Mouse (Mus musculus): Measurements from ENCODE around the gene Agap2. TPM values are rescaled to one million over a fixed set of nuclear protein-coding genes. Genes with fewer than 3 reads are reported as not detected.
"Not testable (repeated sequence)": the region's sequence is repeated elsewhere in the genome, so short reads cannot be mapped to it uniquely, and the experiment has no call there.

Agap2 gene
- polyA plus RNA-seq, 1 experiment, result 5.2 TPM

DNA sequence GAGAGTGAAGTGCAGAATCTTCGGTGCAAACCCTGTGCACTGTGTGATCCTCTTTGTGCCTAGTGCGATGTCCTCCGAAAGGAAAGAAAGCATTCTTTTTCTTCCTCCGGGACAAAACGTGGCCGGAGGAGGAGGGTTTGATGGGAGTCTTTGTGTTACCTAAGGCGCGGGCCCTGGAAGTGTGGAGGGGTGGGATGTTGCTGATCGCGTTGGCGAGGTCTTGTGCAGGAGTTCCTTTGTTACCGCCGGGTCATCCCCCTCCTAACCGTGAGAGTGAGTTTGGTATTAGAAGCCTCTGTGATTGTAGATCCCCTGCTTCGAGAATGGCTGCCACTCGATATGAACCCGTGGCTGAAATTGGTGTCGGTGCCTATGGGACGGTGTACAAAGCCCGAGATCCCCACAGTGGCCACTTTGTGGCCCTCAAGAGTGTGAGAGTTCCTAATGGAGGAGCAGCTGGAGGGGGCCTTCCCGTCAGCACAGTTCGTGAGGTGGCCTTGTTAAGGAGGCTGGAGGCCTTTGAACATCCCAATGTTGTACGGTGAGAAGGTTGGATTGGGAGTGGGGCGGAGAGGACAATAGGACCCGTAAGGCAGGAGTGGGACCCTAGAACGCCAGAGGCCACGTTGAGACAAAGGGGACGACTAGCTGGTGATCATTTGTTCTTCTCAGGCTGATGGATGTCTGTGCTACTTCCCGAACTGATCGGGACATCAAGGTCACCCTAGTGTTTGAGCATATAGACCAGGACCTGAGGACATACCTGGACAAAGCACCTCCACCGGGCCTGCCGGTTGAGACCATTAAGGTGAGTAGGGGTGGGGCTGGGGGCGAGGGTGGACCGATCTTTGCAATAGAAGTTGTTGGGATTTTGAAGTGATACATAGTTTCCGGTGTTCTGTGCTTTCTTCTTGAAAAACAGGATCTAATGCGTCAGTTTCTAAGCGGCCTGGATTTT, 10.9 kb upstream of the Agap2 start:
- Histone ChIP-seq H3K4me1 (ENCODE audit: control insufficient read depth, insufficient read depth, low read length) (peaks cover 12% of the 10 kb centered on the region; the same call in 1 of the 2 replicates), H3K4me3 (replicated peaks; ENCODE audit: extremely low read depth, low read depth, low read length) (peak overlapping the region; percentile 84)
- DNase-seq, result peak; percentile 31
- TF ChIP-seq CTCF (IDR thresholded peaks at IDR 0.05; ENCODE audit: insufficient read depth, low read length) (no peak), POLR2A (IDR thresholded peaks at IDR 0.05; ENCODE audit: borderline replicate concordance, extremely low read depth, low read depth, low read length) (no peak)
- WGBS, result 9% methylated on average over 37 of the region's 37 CpGs

DNA sequence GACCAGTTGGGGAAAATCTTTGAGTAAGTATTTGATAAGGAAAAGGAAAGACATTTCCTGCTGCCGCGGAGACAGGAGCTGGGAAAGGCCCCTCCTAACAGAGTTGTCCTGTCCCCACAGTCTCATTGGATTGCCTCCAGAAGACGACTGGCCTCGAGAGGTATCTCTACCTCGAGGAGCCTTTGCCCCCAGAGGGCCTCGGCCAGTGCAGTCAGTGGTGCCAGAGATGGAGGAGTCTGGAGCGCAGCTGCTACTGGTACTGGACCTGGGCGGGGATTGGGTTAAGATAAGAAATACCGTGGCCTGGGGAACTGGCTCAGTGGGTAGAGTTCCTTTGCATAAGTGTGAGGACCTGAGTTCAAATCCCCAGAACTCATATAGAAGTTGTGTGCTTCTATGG, 9.1 kb upstream of the Agap2 start:
- no peak for DNase-seq
- 63% methylated on average over 9 of the region's 9 CpGs for whole genome bisulfite sequencing
- no peak overlapping the region for H3K4me3 ChIP-seq (replicated peaks; ENCODE audit: extremely low read depth, low read depth, low read length)
- H3K4me1 ChIP-seq (ENCODE audit: control insufficient read depth, insufficient read depth, low read length), result peaks cover 12% of the 10 kb centered on the region; the same call in 1 of the 2 replicates
- TF ChIP-seq POLR2A (IDR thresholded peaks at IDR 0.05; ENCODE audit: borderline replicate concordance, extremely low read depth, low read depth, low read length) (no peak), CTCF (IDR thresholded peaks at IDR 0.05; ENCODE audit: insufficient read depth, low read length) (no peak)

DNA sequence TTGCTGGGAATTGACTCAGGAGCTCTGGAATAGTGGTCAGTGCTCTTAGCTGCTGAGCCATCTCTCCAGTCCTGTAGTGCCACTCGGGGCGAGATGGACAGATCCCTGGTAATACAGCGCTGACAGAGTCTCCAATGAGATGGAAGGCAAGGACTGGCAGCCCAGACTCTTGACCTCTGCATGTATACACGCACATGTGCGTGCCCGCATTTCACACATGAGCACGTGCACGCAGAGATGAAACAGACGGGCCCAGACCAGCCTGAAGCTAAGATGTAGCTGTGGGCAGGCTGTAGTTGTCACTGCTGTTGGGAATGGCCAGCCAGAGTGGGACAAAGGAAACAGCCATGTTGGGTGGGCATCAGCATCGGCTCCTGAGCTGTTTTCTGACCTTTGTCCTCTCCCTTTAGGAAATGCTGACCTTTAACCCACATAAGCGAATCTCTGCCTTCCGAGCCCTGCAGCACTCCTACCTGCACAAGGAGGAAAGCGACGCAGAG, 8.5 kb upstream of the Agap2 start:
- no peak overlapping the region for H3K4me3 ChIP-seq (replicated peaks; ENCODE audit: extremely low read depth, low read depth, low read length)
- DNase-seq, result no peak
- WGBS, result 91% methylated on average over 14 of the region's 14 CpGs
- TF ChIP-seq POLR2A (IDR thresholded peaks at IDR 0.05; ENCODE audit: borderline replicate concordance, extremely low read depth, low read depth, low read length) (no peak), CTCF (IDR thresholded peaks at IDR 0.05; ENCODE audit: insufficient read depth, low read length) (no peak)
- H3K4me1 ChIP-seq (ENCODE audit: control insufficient read depth, insufficient read depth, low read length), result peaks cover 12% of the 10 kb centered on the region; the same call in 1 of the 2 replicates

DNA sequence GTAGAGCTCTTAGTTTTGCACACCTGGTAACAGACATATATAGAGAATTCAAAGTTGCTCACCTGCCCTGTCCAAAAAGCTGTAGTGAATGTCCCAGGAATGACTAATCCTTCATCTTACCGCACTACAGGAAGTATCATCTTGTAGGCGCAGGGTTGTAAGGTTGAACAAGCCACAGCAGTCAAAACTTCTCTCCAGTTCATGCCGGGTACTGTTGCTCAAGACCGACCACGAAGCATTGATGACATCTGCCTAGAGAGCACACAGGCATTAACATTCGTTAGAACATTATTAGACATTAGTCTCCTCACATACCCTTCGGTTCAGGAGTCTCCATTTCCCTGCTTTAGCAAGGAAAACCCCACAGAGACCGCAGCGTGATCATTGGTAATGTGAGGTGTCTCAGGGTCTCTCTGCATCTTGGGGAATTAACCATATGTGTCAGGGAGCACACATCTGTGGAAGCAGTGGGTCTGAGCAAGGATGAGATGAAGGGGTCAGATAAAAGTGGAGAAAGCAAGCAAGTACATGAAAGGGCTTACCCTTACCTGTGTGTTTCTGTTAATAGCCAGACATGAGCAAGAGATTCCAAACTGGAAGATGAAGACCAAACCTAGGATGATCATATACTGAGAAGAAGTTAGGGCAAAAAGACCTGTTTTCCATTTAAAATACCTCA, 6.6 kb upstream of the Agap2 start:
- Histone ChIP-seq H3K4me3 (replicated peaks; ENCODE audit: extremely low read depth, low read depth, low read length) (no peak overlapping the region), H3K4me1 (ENCODE audit: control insufficient read depth, insufficient read depth, low read length) (peaks cover 12% of the 10 kb centered on the region; the same call in 1 of the 2 replicates)
- TF ChIP-seq CTCF (IDR thresholded peaks at IDR 0.05; ENCODE audit: insufficient read depth, low read length) (no peak), POLR2A (IDR thresholded peaks at IDR 0.05; ENCODE audit: borderline replicate concordance, extremely low read depth, low read depth, low read length) (no peak)
- 59% methylated on average over 9 of the region's 9 CpGs for WGBS
- no peak for DNase-seq

DNA sequence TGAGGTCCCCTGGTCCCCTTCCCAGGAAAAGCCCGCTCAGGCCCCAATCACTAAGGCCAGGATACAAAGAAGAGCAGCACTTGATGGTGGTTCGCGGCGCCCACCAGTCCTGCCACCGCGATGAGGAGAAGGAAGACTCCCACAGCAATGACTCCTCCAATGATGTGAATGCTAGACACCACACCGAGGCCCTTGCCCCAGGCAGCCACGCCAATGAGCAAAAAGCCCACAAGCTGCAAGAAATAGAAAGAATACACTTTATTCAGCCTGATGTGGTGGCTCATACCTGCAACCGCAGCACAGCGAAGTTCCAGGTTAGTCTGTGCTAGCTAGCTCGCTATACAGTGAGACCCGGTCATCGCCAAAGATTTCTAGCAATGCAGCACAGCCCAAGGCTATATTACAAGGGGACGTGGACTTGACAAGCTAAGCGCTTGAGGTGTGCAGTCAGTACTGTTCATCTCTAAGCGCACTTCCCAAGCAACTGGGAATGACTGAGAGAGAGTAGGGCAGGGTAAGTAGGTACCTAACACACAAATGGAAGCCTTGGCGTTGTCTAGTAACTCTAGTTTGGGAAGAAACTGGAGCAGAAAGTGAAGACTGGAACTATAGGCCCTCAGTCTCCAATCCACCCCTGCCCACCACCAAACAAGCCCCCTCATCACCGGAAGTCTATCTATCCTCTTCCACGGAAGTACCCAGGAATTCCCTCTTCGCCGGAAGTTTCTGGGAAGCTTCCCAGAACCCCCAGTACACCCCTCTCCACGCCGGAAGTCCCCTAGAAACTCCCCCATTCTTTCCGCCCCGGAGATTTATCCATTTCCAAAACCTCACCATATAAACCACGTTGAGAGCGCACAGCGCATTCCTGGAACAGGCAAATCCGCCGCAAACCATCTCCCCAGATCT, 5.5 kb upstream of the Agap2 start:
- peak overlapping the region; percentile 93 for H3K4me3 ChIP-seq (replicated peaks; ENCODE audit: extremely low read depth, low read depth, low read length)
- H3K4me1 ChIP-seq (ENCODE audit: control insufficient read depth, insufficient read depth, low read length), result peaks cover 9% of the 10 kb centered on the region; the same call in 1 of the 2 replicates
- DNase-seq, result no peak
- WGBS, result 5% methylated on average over 30 of the region's 30 CpGs
- TF ChIP-seq POLR2A (IDR thresholded peaks at IDR 0.05; ENCODE audit: borderline replicate concordance, extremely low read depth, low read depth, low read length), result no peak
- TF ChIP-seq CTCF (IDR thresholded peaks at IDR 0.05; ENCODE audit: insufficient read depth, low read length), result no peak

DNA sequence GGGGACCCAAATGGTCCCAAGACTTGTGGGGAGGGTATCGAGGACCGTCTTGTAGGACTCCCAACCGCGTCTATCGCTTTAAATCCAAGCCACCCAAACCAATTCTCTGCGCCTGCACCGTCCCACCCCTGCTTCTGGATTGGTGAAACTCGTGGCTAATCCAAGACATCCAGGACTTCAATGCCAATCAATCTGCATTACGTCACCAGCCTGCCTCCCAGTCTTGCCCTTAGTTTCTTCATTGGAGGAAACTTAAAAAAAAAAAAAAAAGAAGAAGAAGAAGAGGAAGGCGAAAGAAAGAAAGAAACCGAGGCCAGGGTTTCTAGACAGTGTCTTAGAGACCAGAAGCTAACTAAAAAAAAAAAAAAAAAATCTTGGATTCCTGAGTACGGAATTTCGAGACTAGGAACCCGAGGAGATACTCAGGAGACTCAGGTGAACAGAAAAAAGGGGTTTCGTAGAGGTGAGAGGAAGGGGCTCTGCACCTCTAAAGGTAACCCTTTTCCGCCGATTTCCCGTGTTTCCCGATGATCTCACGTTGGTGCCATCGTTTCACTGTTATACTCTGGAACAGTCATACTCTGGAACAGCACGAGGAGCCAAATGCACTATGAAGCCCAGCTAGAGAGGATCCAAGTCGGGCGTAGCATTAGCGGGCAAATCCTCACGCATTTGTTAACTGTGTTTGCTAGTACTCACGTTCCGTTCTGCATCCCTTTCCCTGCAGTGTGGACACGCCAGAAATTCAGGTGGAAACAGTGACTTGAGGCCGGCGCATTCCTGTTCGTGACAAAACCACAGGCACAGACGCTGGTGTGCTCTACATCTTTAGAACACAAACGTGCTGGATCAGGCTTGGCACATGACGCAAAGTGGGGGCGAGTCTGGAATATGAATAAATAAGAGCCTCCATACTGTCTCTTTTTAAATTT, 4.6 kb upstream of the Agap2 start, which contains the start of gene Tspan31:
Gene Tspan31, minus strand, starts transcription at position 75 of the 932 bp plus-strand sequence.
- H3K4me1 ChIP-seq (ENCODE audit: control insufficient read depth, insufficient read depth, low read length), result peaks cover 6% of the 10 kb centered on the region; the same call in 1 of the 2 replicates
- peak within 1 kb of the TSS; percentile 93 for H3K4me3 ChIP-seq (replicated peaks; ENCODE audit: extremely low read depth, low read depth, low read length)
- peak; percentile 76 for DNase-seq
- WGBS, result under 1% methylated on average over 36 of the region's 36 CpGs
- no peak for TF ChIP-seq CTCF (IDR thresholded peaks at IDR 0.05; ENCODE audit: insufficient read depth, low read length)
- peak; percentile 80; the same call in 1 of the 2 replicates for TF ChIP-seq POLR2A (IDR thresholded peaks at IDR 0.05; ENCODE audit: borderline replicate concordance, extremely low read depth, low read depth, low read length)

DNA sequence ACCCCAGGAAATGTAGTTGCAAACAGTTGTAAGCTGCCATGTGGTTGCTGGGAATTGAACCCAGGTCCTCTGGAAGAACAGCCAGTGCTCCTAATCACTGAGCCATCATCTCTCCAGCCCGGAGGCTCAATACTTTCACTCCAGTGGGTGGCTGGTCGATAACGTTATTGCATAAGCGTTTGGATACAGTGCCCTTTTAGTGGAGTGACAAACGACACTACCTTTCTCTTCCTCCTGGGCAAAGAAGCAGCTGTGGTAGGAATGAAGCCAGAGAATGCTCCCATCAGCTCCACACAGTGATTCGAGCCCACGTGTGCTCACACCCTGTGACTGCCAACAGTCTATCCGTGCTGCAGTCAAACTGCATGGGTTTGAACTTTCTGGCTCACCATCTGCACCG, 3.9 kb upstream of the Agap2 start:
- 66% methylated on average over 9 of the region's 9 CpGs for WGBS
- no peak for DNase-seq
- TF ChIP-seq POLR2A (IDR thresholded peaks at IDR 0.05; ENCODE audit: borderline replicate concordance, extremely low read depth, low read depth, low read length) (no peak), CTCF (IDR thresholded peaks at IDR 0.05; ENCODE audit: insufficient read depth, low read length) (no peak)
- Histone ChIP-seq H3K4me1 (ENCODE audit: control insufficient read depth, insufficient read depth, low read length) (peaks cover 6% of the 10 kb centered on the region; the same call in 1 of the 2 replicates), H3K4me3 (replicated peaks; ENCODE audit: extremely low read depth, low read depth, low read length) (no peak overlapping the region)

DNA sequence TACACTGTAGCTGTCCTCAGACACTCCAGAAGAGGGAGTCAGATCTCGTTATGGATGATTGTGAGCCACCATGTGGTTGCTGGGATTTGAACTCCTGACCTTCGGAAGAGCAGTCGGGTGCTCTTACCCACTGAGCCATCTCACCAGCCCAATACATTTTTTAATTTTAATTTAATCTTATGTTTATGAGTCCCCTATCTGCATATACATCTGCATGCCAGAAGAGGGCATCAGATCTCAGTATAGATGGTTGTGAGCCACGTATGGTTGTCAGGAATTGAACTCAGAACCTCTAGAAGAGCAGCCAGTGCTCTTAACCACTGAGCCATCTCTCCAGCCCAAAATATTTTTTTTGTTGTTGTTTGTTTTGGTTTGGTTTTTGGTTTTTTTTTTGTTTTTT, 2.8 kb upstream of the Agap2 start:
- H3K4me3 ChIP-seq (replicated peaks; ENCODE audit: extremely low read depth, low read depth, low read length); DNase-seq; H3K4me1 ChIP-seq (ENCODE audit: control insufficient read depth, insufficient read depth, low read length): not testable (repeated sequence)
- 78% methylated on average over 4 of the region's 4 CpGs for WGBS

DNA sequence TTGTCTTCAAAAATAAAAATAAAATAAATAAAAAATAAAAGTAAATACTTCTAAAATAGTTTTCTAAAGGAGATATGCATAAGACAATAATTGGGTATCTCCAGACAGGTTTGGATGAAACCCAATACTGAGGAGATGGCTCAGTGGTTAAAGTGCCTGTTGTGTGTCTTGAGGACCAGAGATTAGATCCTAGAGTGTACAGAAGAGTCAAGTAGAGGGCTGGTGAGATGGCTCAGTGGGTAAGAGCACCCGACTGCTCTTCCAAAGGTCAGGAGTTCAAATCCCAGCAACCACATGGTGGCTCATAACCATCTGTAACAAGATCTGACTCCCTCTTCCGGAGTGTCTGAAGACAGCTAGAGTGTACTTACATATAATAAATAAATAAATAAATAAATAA, 2.1 kb upstream of the Agap2 start:
- WGBS, result 69% methylated on average over 2 of the region's 2 CpGs
- not testable (repeated sequence) for H3K4me1 ChIP-seq (ENCODE audit: control insufficient read depth, insufficient read depth, low read length); DNase-seq; H3K4me3 ChIP-seq (replicated peaks; ENCODE audit: extremely low read depth, low read depth, low read length)

Measured in lung, adult 2 months (tissue).